Mouse (Mus musculus): ENCODE measurements around the gene Capn5. TPM values are rescaled to one million over a fixed set of nuclear protein-coding genes. Genes with fewer than 3 reads are reported as not detected.

Capn5 gene
- polyA plus RNA-seq, 1 experiment = 16.2 TPM

DNA sequence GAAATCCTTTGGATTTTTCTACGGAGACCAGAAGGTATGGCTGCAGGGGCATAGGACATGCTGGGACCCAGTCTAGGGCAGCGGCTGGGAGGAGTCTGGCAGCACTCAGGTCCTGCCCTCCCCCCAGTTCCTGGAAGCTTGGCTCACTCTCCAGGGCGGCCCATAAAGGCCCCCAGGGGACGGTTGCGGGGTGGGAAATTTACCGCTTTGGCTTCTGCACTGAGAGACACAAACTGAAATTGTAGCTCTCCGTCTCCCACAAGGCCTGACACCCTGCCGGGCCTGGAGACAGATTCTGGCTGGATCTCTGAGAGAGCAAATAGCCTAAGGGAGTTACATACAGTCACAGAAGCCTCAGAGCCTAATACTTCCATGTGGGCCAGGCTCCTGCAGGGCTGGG, 25.7 kb downstream of the Capn5 start:
- no peak for DNase-seq (ENCODE audit: low read depth, low spot score)
- WGBS = 76% methylated on average over 8 of the region's 8 CpGs

DNA sequence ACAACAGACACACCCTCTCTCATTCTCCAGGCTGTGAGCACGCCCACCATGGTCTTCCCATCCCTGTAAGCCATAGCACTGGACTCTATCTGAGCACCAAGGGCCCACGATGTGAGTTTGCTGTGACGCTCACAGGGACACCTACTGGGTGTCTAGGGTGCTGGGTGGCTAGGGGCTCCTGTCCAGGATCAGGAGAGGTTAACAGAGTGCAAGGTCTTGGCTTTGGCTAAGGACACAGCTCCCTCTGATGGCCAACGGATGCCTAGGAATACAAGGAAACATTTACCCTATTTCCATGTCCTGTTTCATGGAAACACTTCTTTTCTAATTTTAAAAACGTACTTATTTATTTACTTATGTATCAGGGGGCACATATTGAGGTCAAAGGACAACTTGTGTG, 27.5 kb downstream of the Capn5 start:
- 69% methylated on average over 5 of the region's 5 CpGs for WGBS
- no peak for DNase-seq (ENCODE audit: low read depth, low spot score)

GRCm38 (mm10) chr7:98149802-98150201, 28.3 kb downstream of the Capn5 start:
- no peak for DNase-seq (ENCODE audit: low read depth, low spot score)
- 89% methylated on average over 3 of the region's 3 CpGs for WGBS

DNA sequence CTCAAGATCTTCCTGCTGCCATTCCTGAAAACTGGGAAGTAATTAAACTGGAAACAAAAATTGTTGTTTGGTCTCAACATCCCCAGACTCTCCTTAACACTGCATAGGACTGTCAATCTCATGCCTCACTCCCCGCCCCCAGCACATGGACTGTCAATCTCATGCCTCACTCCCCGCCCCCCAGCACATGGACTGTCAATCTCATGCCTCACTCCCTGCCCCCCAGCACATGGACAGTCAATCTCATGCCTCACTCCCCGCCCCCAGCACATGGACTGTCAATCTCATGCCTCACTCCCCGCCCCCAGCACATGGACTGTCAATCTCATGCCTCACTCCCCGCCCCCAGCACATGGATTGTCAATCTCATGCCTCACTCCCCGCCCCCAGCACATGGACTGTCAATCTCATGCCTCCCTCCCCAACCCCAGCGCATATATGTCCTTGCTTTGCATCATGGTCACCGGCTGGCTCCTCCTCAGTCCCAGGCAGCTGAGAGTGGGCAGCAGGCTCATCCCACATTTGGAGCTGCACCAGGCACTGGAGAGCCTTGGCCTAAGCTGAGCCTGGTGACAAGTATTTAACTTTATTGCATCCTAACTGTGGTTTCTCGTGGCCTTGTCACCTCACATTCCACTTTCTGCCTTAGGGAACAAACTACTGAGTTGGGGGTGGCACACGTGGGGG, 29.2 kb downstream of the Capn5 start:
- 87% methylated on average over 10 of the region's 10 CpGs for WGBS
- DNase-seq (ENCODE audit: low read depth, low spot score) = no peak

GRCm38 (mm10) chr7:98147766-98148165, 30.3 kb downstream of the Capn5 start:
- 85% methylated on average over 8 of the region's 8 CpGs for WGBS

GRCm38 (mm10) chr7:98146447-98146845, 31.6 kb downstream of the Capn5 start:
- DNase-seq (ENCODE audit: low read depth, low spot score) = no peak
- WGBS = 31% methylated on average over 8 of the region's 8 CpGs

More at GRCm38 (mm10) chr7:98147766-98148165, 30.3 kb downstream of the Capn5 start:
- no peak for DNase-seq (ENCODE audit: low read depth, low spot score)

DNA sequence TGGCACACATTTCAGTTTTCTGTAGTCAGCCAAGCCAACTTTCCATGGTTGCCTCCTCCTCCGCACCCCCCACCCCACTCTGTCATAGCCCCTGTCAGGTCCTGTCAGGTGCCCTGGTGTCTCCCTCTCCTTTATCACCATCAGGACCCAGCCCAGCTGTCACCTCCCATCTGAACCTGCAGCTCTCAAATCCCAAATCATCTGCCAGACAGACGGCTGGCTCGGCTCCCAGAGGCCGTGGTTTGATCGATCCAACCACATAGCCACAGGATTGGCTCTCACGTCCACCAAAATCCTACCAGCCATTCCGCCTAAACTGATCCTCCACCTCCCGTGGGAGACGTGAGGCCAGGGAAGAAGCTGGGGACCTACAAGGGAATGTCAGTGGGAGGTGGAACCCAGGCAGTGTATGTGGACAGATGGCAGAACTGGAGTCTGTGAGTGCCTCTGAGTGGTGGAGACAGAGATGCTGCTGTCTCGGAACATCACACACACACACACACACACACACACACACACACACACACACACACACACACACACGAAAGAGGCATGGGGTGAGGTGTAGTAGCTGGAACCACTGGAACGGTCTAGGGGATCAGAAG, 32.1 kb downstream of the Capn5 start:
- no peak for DNase-seq (ENCODE audit: low read depth, low spot score)
- WGBS = 76% methylated on average over 12 of the region's 12 CpGs

DNA sequence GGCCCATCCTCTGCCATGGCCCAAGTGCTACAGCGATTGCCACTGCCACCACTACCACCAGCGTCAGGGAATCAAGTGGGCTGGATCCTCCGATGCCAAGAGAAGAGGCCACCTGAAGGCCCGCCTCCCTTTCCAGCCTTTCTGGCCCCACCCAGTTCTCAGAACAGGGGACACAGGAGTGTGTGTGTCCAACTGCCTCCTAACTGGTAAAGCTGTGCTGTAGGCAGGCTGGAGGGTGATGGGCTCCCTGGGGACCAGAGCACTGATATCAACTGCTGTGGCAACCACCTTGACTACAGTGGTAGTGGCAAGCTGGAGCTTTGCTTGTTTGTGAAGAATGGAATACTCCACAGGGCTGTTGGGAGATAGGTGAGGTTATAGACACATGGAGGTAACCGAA, 32.7 kb downstream of the Capn5 start, which contains the start of gene Omp:
Omp (minus strand) TSS at position 101 of the 400 bp plus-strand sequence.
- no peak for DNase-seq (ENCODE audit: low read depth, low spot score)
- 80% methylated on average over 5 of the region's 5 CpGs for WGBS

GRCm38 (mm10) chr7:98142648-98143047, 35.4 kb downstream of the Capn5 start:
- no peak for DNase-seq (ENCODE audit: low read depth, low spot score)
- WGBS = 77% methylated on average over 3 of the region's 3 CpGs

DNA sequence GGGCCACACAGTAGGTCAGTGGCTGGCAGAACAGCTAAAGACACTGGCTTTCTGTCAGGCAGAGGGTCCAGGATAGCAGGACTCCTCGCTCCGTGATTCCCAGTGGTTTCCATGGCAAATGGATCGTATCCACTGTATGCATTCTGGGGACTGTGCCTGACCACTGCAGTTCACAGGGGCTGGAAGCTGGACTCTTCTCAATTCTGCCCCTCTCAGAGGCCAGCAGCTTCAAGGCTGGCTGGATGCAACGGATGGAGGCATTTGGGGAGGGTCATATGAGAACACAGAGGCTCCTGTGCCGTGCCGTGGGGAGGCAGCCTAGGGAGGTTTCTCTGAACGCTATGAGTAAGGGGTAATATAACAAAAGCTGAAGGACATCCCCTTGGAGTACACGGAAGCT, 35.8 kb downstream of the Capn5 start:
- WGBS = 85% methylated on average over 8 of the region's 8 CpGs
- DNase-seq (ENCODE audit: low read depth, low spot score) = no peak

DNA sequence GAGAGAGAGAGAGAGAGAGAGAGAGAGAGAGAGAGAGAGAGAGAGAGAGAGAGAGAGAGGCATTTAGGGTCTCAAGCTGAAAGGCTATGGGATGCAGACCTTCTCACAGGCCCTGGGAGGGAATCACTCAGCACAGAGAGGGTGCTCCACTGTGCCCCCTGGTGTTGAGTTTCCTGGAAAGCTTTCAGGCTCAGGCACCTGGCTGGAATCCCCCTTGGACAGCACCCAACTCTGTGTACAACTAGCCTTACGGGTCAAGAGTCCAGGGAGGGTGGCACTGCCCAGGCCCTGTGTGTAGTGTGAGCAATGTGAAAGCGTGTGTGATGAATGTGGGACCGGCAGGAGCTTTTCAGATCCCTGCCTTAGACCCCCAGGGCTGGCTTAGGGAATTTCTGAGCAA, 36.9 kb downstream of the Capn5 start:
- WGBS = 44% methylated on average over 3 of the region's 3 CpGs
- DNase-seq (ENCODE audit: low read depth, low spot score) = no peak

DNA sequence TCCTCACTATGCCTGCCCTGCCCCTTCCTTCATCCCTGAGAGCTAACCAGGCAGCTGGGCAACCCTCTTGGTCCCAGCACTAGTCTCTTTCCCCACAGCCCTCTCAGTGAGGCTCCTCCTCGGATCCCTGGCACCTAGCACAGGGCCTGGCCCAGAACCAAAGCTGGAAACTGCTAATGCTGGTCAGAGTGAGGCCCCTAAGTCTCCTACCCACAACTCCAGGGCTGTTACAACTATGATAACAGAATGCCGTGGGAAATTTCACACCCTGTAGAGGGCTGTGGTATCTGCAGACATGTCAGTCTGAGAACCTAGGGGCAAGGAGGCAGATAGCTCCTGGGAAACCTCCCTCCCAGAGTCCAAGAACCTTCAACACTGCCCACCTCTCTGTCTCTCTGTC, 37.5 kb downstream of the Capn5 start:
- DNase-seq (ENCODE audit: low read depth, low spot score) = no peak
- 37% methylated on average over 2 of the region's 2 CpGs for WGBS

DNA sequence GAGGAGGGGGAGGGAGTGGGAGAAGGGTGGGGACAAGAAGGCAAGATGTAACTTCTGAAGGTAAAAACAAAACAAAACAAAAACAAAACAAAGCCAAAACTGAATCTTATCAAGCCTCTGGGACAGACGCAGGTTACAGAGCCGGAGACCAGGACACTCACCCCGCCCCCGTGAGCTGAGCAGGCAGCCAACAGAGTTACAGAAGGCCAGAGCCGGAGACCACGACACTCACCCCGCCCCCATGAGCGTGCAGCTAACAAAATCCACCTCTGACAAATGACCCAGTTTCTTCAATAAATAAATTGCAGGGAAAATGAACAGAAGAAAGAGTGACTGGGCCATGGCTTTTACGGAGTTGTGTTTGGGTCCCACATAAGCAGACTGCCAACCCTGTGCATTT, 38.9 kb downstream of the Capn5 start:
- WGBS = 67% methylated on average over 9 of the region's 9 CpGs
- DNase-seq (ENCODE audit: low read depth, low spot score) = no peak

DNA sequence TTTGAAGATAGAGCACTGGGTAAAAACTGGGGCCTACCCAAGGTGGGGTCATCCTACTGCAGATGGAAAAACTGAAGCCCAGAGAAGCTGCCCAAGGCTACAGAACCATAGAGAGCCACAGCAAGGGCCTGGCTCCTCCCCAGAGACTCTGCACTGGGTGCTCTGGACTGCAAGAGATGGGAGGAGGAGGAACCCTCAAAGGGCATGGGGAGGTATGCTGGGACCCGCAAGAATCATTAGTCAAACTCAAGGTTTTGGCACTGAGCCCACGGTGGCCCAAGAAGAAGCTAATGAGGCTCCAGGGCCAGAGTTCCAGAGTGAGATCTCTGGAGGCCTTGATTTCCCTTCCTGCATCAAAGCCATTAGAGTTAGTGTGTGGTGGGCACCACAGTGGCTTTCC, 40.1 kb downstream of the Capn5 start:
- WGBS = 82% methylated on average over 2 of the region's 2 CpGs
- DNase-seq (ENCODE audit: low read depth, low spot score) = no peak

DNA sequence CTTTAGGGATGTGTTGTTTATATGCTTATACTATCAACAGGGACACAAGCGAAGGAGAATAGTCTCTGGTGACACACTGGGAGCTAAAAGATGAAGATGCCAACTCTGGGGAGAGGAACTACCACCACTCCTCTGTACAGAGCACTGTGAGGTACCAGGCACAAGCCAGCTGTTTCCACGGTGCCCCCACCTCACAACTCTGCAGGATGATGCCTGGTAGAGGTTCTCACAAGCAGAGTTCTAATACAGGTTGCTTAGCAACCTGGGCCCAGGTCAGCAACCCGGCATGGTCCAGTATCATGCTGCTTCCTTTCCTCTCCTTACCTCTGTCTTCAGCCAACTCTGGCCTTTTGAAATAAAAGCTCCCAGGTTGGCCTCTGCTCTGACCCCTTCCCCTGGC, 40.5 kb downstream of the Capn5 start:
- no peak for DNase-seq (ENCODE audit: low read depth, low spot score)

DNA sequence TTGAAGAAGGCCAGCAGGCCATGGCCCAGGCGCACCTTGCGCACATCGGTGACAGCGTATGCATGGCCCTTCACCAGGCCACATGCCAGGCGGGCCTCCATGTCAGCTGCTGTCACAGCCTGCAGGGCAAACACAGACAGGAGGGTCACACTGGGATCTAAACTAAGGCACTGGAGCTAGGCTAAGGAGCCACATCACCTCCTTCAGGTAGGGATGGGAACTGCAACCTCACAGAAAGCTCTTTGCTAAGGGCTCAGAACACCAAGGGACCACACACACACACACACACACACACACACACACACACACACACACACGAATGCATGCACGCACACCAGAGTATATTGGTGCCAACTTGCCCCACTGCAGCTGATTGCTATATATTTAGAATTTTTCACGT, 46.3 kb downstream of the Capn5 start:
- 94% methylated on average over 8 of the region's 8 CpGs for WGBS
- DNase-seq (ENCODE audit: low read depth, low spot score) = no peak

More for the DNA sequence above, 40.5 kb downstream of the Capn5 start:
- WGBS = 67% methylated on average over 3 of the region's 3 CpGs

DNA sequence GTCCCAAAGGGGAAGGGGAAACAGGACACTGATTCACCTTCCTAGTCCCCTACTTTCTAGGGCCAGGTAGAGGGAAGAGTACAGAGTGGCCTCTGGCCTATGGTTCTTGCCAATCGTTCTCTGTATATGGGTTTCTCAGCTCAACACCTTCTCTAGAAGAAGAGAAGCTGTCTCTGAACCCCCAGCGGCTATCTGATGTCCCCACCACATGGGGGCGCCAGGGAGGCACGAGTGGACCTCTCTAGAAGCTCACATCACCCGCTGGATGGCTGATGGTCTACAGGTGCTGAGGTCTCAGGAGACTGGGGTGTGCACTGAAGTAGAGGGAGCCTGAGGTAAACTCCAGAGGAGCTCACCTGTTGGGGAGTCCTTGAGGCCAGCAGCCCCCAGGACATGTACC, 52.6 kb downstream of the Capn5 start:
- WGBS = 25% methylated on average over 5 of the region's 5 CpGs
- no peak for DNase-seq (ENCODE audit: low read depth, low spot score)

GRCm38 (mm10) chr7:98124701-98125100, 53.4 kb downstream of the Capn5 start:
- 58% methylated on average over 5 of the region's 5 CpGs for WGBS
- DNase-seq (ENCODE audit: low read depth, low spot score) = no peak

DNA sequence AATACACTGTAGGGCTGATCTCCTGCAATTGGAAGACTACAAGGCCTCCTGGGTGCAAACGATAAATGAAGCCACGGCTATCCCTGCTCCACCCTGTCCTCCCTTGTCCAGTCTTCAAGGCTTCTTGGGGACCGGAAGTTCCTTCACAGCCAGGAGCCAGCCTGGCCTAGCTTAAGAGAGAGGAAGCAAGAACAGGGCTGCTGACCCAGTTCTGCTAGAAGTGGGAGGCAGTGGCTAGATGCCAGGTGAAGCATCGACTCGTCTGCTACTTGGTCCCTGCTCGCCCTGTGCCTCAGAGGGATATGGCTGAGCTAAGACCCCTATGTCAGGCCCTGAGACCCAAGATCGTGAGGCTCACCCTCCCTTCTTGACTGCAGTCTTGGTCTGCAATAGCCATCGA, 56.4 kb downstream of the Capn5 start:
- WGBS = 67% methylated on average over 8 of the region's 8 CpGs
- DNase-seq (ENCODE audit: low read depth, low spot score) = no peak

DNA sequence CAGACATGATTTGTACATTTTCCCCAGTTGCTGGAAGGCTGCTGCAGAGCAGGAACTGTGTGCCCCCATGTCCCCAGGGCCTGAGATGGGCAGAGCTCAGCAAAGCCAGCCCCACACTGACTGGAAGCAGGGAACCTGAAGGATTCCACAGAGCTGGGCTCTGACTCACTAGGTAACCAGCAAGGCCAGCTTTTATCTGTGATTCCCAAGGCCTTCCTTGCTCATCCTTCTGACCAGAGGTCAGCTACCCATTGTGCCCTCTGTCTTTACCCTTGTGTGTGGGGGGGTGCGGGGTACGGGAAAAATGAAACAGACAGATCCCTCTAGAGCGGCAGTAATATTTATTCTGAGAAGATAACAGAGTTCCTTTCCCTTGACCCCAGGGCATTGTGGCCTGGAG, 56.8 kb downstream of the Capn5 start:
- 66% methylated on average over 3 of the region's 3 CpGs for WGBS
- DNase-seq (ENCODE audit: low read depth, low spot score) = no peak

- peak; percentile 74 for DNase-seq (ENCODE audit: low read depth, low spot score)
- 4% methylated on average over 7 of the region's 7 CpGs for WGBS
Measured at GRCm38 (mm10) chr7:98120325-98120724, 57.7 kb downstream of the Capn5 start.

DNA sequence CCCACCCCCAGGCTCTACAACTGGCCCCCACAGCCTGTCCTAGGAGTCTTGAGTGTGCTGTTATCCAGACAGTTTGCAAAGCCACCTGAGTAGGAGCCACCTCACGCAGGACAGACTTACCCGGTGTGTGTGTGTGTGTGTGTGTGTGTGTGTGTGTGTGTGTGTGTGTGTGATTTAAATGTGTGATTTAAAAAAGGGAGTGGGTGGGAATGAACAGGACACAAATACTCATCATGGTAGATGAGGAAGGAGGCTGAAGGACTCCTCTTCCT, 58.2 kb downstream of the Capn5 start:
- no peak for DNase-seq (ENCODE audit: low read depth, low spot score)
- WGBS = 85% methylated on average over 2 of the region's 2 CpGs

Data from large intestine, adult 2 months (tissue).